1 mouse cellular context compared by ENCODE assay signal in the genomic region with DNA sequence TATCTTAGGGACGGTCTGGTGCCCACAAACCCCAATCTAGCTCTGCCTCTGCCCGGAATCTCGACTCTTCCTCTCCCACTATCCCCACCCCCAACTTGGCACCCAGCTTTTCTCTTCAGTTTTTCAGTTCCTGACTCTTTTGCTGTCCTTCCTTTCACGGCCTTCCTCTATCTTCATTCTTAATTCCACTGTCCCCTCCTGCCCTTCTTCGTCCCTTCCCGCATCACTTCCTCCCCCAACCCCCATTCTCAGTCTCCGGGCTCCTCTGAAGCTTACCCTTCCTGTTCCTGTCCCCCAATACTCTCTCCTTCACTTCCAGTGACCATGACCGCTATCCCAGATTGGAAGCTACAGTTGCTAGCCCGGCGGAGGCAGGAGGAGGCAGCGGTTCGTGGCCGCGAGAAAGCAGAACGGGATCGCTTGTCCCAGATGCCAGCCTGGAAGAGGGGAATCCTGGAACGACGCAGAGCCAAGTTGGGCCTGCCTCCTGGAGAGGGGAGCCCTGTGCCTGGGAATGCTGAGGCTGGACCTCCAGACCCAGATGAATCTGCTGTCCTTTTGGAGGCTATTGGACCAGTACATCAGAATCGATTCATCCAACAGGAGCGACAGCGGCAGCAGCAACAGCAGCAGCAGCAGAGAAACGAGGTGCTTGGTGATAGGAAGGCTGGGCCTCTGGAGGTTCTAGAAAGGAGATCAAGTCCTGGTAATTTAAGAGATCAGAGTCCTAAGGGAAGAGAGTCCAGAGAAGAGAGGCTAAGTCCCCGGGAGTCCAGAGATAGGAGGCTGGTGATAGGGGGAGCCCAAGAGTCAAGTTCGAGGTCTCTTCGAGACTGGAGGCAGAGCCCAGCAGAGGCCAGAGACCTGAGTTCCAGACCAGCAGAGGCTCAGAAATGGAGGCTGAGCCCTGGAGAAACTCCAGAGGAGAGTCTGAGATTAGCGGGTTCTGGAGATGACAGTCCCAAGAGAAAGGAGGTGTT.
TF ChIP-seq lines count a peak whose summit lies in the region.

No protein-coding gene starts in this region.

TF ChIP-seq in C2C12, 6 proteins besides CTCF, POLR2A, EP300 and RAD21:
- TF ChIP-seq FOSL1 (IDR thresholded peaks at IDR 0.05; ENCODE audit: insufficient read depth, low read length, poor library complexity, severe bottlenecking) = no peak
- no peak for TF ChIP-seq MYOG (IDR thresholded peaks at IDR 0.05; ENCODE audit: control insufficient read depth, extremely low read depth, insufficient read length)
- TF ChIP-seq MAX (IDR thresholded peaks at IDR 0.05) = no peak
- no peak for TF ChIP-seq MYOD1 (IDR thresholded peaks at IDR 0.05; ENCODE audit: control insufficient read depth, insufficient read length, low read depth)
- TF ChIP-seq CEBPB (IDR thresholded peaks at IDR 0.05; ENCODE audit: low read depth) = no peak
- no peak for TF ChIP-seq USF1 (IDR thresholded peaks at IDR 0.05; ENCODE audit: low read depth)
TF ChIP-seq in C2C12: peak in this region for 0.
